Mouse (Mus musculus) G1E (cell line): ENCODE results near the gene Gpr18. TPM values are rescaled to one million over a fixed set of nuclear protein-coding genes. Genes with fewer than 3 reads are reported as not detected.

Source experiments
- ATAC-seq: 2 replicates; pipeline ENCODE4 v1.8.0; 2016; ENCODE audit warnings: mild to moderate bottlenecking; ENCODE audit not compliant: insufficient number of reproducible peaks, poor library complexity, low FRiP score, severe bottlenecking; ENCODE audit errors: extremely low read depth
- DNase-seq: peaks from one replicate; pipeline ENCODE4 v3.0.0; 2012; ENCODE audit warnings: low spot score
- H3K27me3 ChIP-seq: 2 replicates; pipeline ENCODE4 v1.6.1; 2012; ENCODE audit warnings: mild to moderate bottlenecking, low read length, inconsistent platforms; ENCODE audit not compliant: insufficient read depth
- H3K36me3 ChIP-seq: replicated peaks from 2 replicates; pipeline ENCODE3; 2012; ENCODE audit warnings: mild to moderate bottlenecking, inconsistent platforms
- H3K4me1 ChIP-seq: 2 replicates; pipeline ENCODE4 v1.6.1; 2012; ENCODE audit warnings: low read depth, low read length, inconsistent platforms, mixed read lengths; ENCODE audit not compliant: insufficient read depth
- H3K4me3 ChIP-seq: 2 replicates; pipeline ENCODE4 v1.5.1; 2012; ENCODE audit warnings: low read depth, mild to moderate bottlenecking, inconsistent platforms, low read length, moderate library complexity, mixed read lengths
- H3K9me3 ChIP-seq: replicated peaks from 2 replicates; pipeline ENCODE4 v1.6.1; 2012; ENCODE audit warnings: inconsistent platforms
- CTCF ChIP-seq: IDR thresholded peaks from 2 replicates; pipeline ENCODE4 v1.5.1; 2012; ENCODE audit warnings: low read depth, low read length, inconsistent platforms, mixed read lengths
- GATA1 ChIP-seq: IDR thresholded peaks from 2 replicates; pipeline ENCODE4 v1.6.1; 2012; ENCODE audit warnings: borderline replicate concordance, low read length, inconsistent platforms, mixed read lengths
- GATA2 ChIP-seq: IDR thresholded peaks from 2 replicates; pipeline ENCODE4 v1.6.1; 2012; ENCODE audit warnings: low read depth, low read length, inconsistent platforms, borderline replicate concordance
- POLR2AphosphoS5 ChIP-seq: IDR thresholded peaks from 2 replicates; pipeline ENCODE4 v1.6.1; 2012; ENCODE audit warnings: low read depth, low read length, inconsistent platforms; ENCODE audit not compliant: insufficient replicate concordance
- TAL1 ChIP-seq: conservative IDR thresholded peaks from 2 replicates; pipeline ENCODE4 v1.6.1; 2012; ENCODE audit warnings: low read depth, low read length, inconsistent platforms, mixed read lengths
- polyA plus RNA-seq: library from polyadenylated mRNA; stranded (reverse); fragments of >175 nt; gene quantifications from 2 replicates; pipeline ENCODE4 v1.2.3, GENCODE M21; 2012
- total RNA-seq, 2 experiments: library from RNA; stranded (forward) in 1 of 2; stranded (reverse) in 1 of 2; fragments of 200-1000 nt in 1 of 2; fragments of >200 nt in 1 of 2; fragmentation: Nextera tagmentation in 1 of 2; gene quantifications; 2 replicates each; pipeline ENCODE4 v1.2.3; 2014 to 2017

The Gpr18 gene
- total and polyA plus RNA-seq, 3 experiments: 0.27 TPM; not detected in 2

DNA sequence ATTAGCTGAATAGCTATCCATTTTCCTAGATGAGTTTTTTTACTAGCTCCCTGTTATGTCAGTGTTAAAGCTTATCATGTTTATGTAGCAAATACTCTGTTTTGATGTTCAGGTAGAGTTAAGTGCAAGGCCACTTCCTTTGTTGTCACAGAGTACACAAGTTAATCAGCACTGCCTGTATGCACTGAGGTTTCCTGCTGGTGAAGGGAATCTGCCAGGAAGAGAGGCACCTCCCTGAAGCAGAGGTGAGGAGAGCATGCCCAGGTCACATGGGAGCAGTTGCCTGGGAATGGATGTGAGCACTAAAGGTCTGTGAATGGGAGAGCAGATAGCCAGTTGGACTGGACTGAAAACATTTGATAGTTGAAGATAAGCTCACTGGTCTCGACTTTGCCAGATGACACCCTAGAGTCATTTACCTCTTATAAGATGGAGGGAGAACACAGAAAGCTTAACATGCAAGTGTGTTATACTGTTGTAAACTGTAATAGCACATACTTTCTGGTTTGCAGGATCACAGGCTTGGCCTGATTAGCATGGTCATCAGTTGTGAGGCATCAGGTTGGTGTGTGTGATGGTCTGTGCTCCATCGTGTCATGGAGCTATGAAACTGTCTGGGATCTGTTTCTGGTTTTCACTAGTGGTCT is 35.9 kb upstream of the Gpr18 start:
- peak; percentile 76 for ATAC-seq
- 0 out of 2 replicates have a peak, but pooled peaks have one; percentile 4 for TF ChIP-seq TAL1
- no peak for TF ChIP-seq CTCF
- Histone ChIP-seq H3K27me3 (no peaks in the 10 kb centered on the region), H3K4me3 (no peak overlapping the region), H3K4me1 (peaks cover 24% of the 10 kb centered on the region), H3K9me3 (no peaks in the 10 kb centered on the region), H3K36me3 (peaks cover 40% of the 10 kb centered on the region)
- DNase-seq: no peak

DNA sequence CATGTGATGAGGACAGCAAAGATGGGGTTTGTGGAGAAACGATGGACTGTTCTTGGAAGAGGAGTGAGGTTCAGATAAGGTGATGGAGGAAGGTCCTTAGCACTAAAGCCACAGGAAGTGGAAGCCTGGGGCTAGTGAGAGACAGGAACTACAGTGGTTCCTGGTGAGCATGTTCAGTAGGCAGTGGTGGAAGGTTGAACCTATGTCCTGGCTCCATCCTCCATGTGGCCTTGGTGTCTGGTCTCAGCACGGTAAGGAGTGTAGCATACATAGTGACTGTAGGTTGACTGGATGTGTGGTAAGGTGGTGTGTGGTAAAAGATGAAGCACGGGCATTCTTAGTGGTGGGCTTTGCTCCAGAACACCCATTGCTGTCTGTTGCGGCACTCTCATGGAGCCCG is 34.3 kb upstream of the Gpr18 start:
- ATAC-seq (no peak), DNase-seq (no peak)
- no peaks in the 10 kb centered on the region for H3K27me3 ChIP-seq
- no peaks in the 10 kb centered on the region for H3K9me3 ChIP-seq
- no peak overlapping the region for H3K4me3 ChIP-seq
- peaks cover 20% of the 10 kb centered on the region for H3K4me1 ChIP-seq
- TF ChIP-seq GATA2 (no peak), CTCF (no peak), GATA1 (no peak), TAL1 (no peak), POLR2AphosphoS5 (no peak)
- peaks cover 40% of the 10 kb centered on the region for H3K36me3 ChIP-seq

DNA sequence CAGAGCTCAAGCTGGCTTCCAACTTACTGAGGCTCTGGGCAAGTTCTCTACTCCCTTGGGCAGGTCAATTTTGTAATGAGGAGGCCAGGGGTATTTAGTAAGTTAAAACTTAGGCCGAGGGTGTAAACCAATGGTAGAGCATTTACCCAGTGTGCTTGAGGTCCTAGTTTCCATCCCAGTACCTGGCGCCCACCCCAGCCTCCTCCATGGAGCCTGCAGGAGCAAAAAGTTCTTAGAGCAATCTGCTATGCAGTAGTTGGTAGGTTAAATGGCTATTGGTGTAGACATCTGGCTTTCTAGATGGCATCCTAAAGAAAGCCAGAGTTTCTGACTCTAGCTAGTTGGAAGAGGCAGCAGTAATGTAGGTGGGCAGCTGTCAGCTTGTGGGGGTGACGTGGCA is 33.9 kb upstream of the Gpr18 start:
- TF ChIP-seq GATA1: no peak
- no peak for TF ChIP-seq CTCF
- Histone ChIP-seq H3K4me1 (peaks cover 20% of the 10 kb centered on the region), H3K4me3 (no peak overlapping the region), H3K9me3 (no peaks in the 10 kb centered on the region), H3K36me3 (peaks cover 35% of the 10 kb centered on the region), H3K27me3 (no peaks in the 10 kb centered on the region)
- no peak for ATAC-seq
- DNase-seq: no peak

DNA sequence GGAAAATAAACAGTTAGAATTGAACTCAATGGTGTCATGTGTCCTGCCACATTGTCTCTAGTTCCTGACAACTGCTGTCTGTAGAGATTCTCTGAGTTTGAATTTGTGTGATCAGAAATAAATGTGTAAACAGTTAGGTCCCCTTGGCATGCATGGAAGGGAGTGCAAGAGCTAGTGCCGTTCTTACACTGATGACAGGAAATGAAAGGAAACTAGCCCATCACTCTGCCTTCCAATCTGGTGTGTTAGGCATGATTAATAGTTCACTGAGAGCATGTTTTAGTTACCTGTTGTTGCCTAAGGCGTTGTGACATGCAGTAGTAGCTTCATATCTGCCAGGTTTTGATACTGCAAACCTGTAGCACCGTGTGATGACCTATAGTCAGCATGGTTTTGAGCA is 32.4 kb upstream of the Gpr18 start:
- peaks cover 20% of the 10 kb centered on the region for H3K4me1 ChIP-seq

DNA sequence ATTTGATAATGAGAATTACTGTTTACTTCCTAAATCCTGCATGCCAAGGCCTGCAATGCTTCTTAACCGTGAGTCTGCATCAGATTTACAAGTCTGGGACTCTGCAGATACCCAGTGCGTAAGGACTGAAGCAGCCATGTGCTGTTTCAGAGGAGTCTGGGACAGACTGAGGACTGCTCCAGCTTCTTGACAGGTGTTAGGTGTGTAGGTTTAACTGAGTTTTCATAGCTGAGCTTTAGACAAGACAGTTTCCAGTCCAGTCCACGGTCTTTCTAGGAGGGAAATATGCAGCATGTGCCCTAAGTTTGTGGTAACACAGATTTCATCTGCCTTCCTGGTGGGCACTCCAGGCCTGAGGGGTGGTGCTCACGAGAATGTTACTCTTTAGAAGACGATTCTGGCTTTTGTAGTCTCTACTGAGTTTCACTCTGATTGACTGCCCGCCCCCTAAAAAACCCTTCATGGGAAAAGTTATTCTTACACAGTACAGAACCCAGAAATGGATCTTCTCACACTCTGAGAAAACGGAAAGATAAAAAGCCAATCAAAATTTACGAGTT is 31.7 kb upstream of the Gpr18 start:
- peaks cover 25% of the 10 kb centered on the region for H3K36me3 ChIP-seq
- H3K4me3 ChIP-seq: no peak overlapping the region
- 0 out of 2 replicates have a peak, but pooled peaks cover 2% of the 10 kb centered on the region for H3K9me3 ChIP-seq
- no peaks in the 10 kb centered on the region for H3K27me3 ChIP-seq
- peaks cover 20% of the 10 kb centered on the region for H3K4me1 ChIP-seq
- ATAC-seq (no peak), DNase-seq (no peak)
- no peak for TF ChIP-seq GATA1
- no peak for TF ChIP-seq CTCF
- no peak for TF ChIP-seq GATA2

More for the DNA sequence above, 32.4 kb upstream of the Gpr18 start:
- H3K27me3 ChIP-seq: no peaks in the 10 kb centered on the region
- ATAC-seq (no peak), DNase-seq (no peak)
- H3K36me3 ChIP-seq: peaks cover 25% of the 10 kb centered on the region
- 0 out of 2 replicates have a peak, but pooled peaks cover 2% of the 10 kb centered on the region for H3K9me3 ChIP-seq
- TF ChIP-seq CTCF (no peak), GATA1 (no peak), TAL1 (no peak), GATA2 (no peak), POLR2AphosphoS5 (no peak)
- no peak overlapping the region for H3K4me3 ChIP-seq

DNA sequence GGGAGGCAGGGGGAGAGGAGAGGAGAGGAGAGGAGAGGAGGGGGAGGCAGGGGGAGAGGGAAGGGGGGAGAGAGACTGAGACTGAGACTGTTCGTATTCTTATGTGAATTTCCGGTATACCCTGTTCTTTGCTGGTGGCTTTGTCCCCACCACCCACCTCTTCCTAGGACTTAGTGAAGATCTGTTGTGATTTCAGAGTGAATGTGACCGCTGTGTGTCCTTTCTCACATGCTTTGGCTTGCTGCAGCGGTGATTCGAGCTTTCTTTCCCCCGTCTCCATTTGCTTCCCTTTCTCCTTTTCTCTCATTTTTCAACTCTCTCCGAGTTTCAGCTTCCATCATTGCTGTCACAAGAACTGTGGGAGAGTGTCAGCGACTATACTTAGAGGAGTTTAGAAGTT is 31.1 kb upstream of the Gpr18 start:
- no peak for ATAC-seq
- Histone ChIP-seq H3K9me3 (0 out of 2 replicates have a peak, but pooled peaks cover 2% of the 10 kb centered on the region), H3K4me3 (no peak overlapping the region), H3K4me1 (peaks cover 16% of the 10 kb centered on the region), H3K27me3 (no peaks in the 10 kb centered on the region), H3K36me3 (peaks cover 21% of the 10 kb centered on the region)
- TF ChIP-seq TAL1: no peak
- no peak for TF ChIP-seq CTCF
- TF ChIP-seq GATA1: no peak
- TF ChIP-seq GATA2: no peak
- no peak for TF ChIP-seq POLR2AphosphoS5
- DNase-seq: no peak

DNA sequence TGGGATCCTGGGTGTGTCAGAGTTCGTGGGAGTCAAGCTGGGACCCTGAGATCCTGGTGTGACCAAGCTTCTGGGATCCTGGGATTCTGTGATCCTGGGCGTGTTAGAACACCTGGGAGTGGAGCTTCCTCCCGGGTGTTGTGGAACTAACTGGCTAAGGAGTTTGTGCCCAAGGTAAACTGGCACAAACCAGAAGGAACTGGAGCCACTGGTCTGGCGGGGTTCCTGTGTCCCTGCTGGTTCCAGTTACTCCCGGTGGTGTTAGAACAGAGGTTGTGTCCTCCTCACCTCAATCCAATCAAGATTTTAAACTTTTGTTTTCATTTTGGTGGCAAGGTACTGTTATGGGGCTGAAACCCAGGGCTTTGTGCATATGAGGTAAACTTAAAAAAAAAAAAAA is 30.6 kb upstream of the Gpr18 start:
- TF ChIP-seq GATA2 (no peak), TAL1 (no peak), POLR2AphosphoS5 (no peak), CTCF (no peak), GATA1 (no peak)
- no peaks in the 10 kb centered on the region for H3K27me3 ChIP-seq
- ATAC-seq: no peak
- H3K4me3 ChIP-seq: no peak overlapping the region
- 0 out of 2 replicates have a peak, but pooled peaks cover 2% of the 10 kb centered on the region for H3K9me3 ChIP-seq
- peaks cover 18% of the 10 kb centered on the region for H3K36me3 ChIP-seq
- peaks cover 11% of the 10 kb centered on the region for H3K4me1 ChIP-seq
- no peak for DNase-seq
